Mouse (Mus musculus) skeletal muscle tissue, adult 2 months (tissue): ENCODE measurements around the gene Faf1.
A peak's percentile ranks its signal among the peaks of the same experiment; 100 is the strongest.

ENCODE experiments used
- DNase-seq: peaks from one replicate; pipeline ENCODE4 v3.0.0-alpha.2; 2012; ENCODE audit warnings: low read depth, low spot score

Faf1 gene

GRCm38 (mm10) chr4:109782577-109783114, 106.3 kb downstream of the Faf1 start:
- no peak for DNase-seq

- DNase-seq, result no peak
These were observed 113.1 kb downstream of the Faf1 start for GRCm38 (mm10) chr4:109789347-109790001.

GRCm38 (mm10) chr4:109792331-109792730, 115.9 kb downstream of the Faf1 start:
- no peak for DNase-seq

- no peak for DNase-seq
These were observed 116.7 kb downstream of the Faf1 start for GRCm38 (mm10) chr4:109793072-109793471.

- DNase-seq, result no peak
These were observed 121.3 kb downstream of the Faf1 start for GRCm38 (mm10) chr4:109797511-109798182.

GRCm38 (mm10) chr4:109806408-109806807, 130.0 kb downstream of the Faf1 start:
- DNase-seq, result no peak

- DNase-seq, result no peak
These were observed 138.8 kb downstream of the Faf1 start for GRCm38 (mm10) chr4:109815161-109815560.

GRCm38 (mm10) chr4:109815592-109815991, 139.2 kb downstream of the Faf1 start:
- no peak for DNase-seq

GRCm38 (mm10) chr4:109819455-109819854, 143.1 kb downstream of the Faf1 start:
- DNase-seq, result no peak

- DNase-seq, result no peak
These were observed 153.4 kb downstream of the Faf1 start for GRCm38 (mm10) chr4:109829800-109830199.

- no peak for DNase-seq
These were observed 181.5 kb downstream of the Faf1 start for GRCm38 (mm10) chr4:109857851-109858250.

GRCm38 (mm10) chr4:109858571-109859392, 182.4 kb downstream of the Faf1 start:
- no peak for DNase-seq

- no peak for DNase-seq
These were observed 183.0 kb downstream of the Faf1 start for GRCm38 (mm10) chr4:109859401-109859800.

GRCm38 (mm10) chr4:109860256-109860655, 183.9 kb downstream of the Faf1 start:
- DNase-seq, result peak; percentile 18

- no peak for DNase-seq
These were observed 185.9 kb downstream of the Faf1 start for GRCm38 (mm10) chr4:109862271-109862670.

GRCm38 (mm10) chr4:109863021-109863420, 186.6 kb downstream of the Faf1 start:
- no peak for DNase-seq

GRCm38 (mm10) chr4:109868897-109869484, 192.6 kb downstream of the Faf1 start:
- no peak for DNase-seq

GRCm38 (mm10) chr4:109884333-109884732, 207.9 kb downstream of the Faf1 start:
- DNase-seq, result no peak

GRCm38 (mm10) chr4:109887856-109888357, 211.5 kb downstream of the Faf1 start:
- no peak for DNase-seq

GRCm38 (mm10) chr4:109897810-109898566, 221.6 kb downstream of the Faf1 start:
- DNase-seq, result no peak

GRCm38 (mm10) chr4:109901076-109901475, 224.7 kb downstream of the Faf1 start:
- no peak for DNase-seq
